ENCODE assay signal across 11 mouse cellular contexts in genomic region chr14:52012553-52012952, GRCm38 (mm10). TPM values are rescaled to one million over a fixed set of nuclear protein-coding genes. Genes with fewer than 3 reads are reported as not detected.
DNase-seq lines count a peak whose midpoint lies in the region; ATAC-seq lines count a peak whose summit lies in the region.
"Had no signal": no experiment of that assay in that cellular context is flagged by ENCODE, and none has a peak within 500 bp of the region (broad histone marks: within the 10 kb centered on the region; RNA-seq: fewer than 3 reads in every experiment).

No protein-coding gene starts in this region.

- WGBS in kidney, embryonic 15.5 days = 69% methylated on average over 5 of the region's 5 CpGs
- WGBS in embryonic facial prominence, embryonic 13.5 days = 68% methylated on average over 5 of the region's 5 CpGs
- 62% methylated on average over 5 of the region's 5 CpGs for WGBS in hindbrain, embryonic 10.5 days
- 10% methylated on average over 5 of the region's 5 CpGs for WGBS in midbrain, embryonic 14.5 days

- peak overlapping the region; percentile 75 for H3K4me2 ChIP-seq in kidney, embryonic 15.5 days
- peak overlapping the region; percentile 64; the same call in 1 of the 2 replicates for H3K4me2 ChIP-seq in embryonic facial prominence, embryonic 13.5 days
- peak overlapping the region; percentile 69 for H3K4me2 ChIP-seq in midbrain, embryonic 14.5 days (ENCODE audit: low read length)

- 0 out of 2 replicates have a peak overlapping the region, but pooled peaks have one; percentile 8 for H3K9ac ChIP-seq in kidney, embryonic 15.5 days
- no peak overlapping the region for H3K9ac ChIP-seq in embryonic facial prominence, embryonic 13.5 days
- H3K9ac ChIP-seq in midbrain, embryonic 14.5 days (replicated peaks; ENCODE audit: low read length) = peak overlapping the region; percentile 94

- H3K4me1 ChIP-seq in kidney, embryonic 15.5 days = peaks cover 82% of the 10 kb centered on the region
- H3K4me1 ChIP-seq in embryonic facial prominence, embryonic 13.5 days = peaks cover 61% of the 10 kb centered on the region
- H3K4me1 ChIP-seq in hindbrain, embryonic 10.5 days (replicated peaks) = peaks cover 82% of the 10 kb centered on the region
- H3K4me1 ChIP-seq in midbrain, embryonic 14.5 days (ENCODE audit: control insufficient read depth, insufficient read depth, low read length) = peaks cover 69% of the 10 kb centered on the region

- H3K9me3 ChIP-seq in kidney, embryonic 15.5 days (replicated peaks) = no peaks in the 10 kb centered on the region
- no peaks in the 10 kb centered on the region for H3K9me3 ChIP-seq in embryonic facial prominence, embryonic 13.5 days
- H3K9me3 ChIP-seq in hindbrain, embryonic 10.5 days = no peaks in the 10 kb centered on the region
- H3K9me3 ChIP-seq in midbrain, embryonic 14.5 days (ENCODE audit: control insufficient read depth, low read length) = no peaks in the 10 kb centered on the region

- 0 out of 2 replicates have a peak overlapping the region, but pooled peaks have one; percentile 1 for H3K4me3 ChIP-seq in kidney, embryonic 15.5 days (replicated peaks)
- H3K4me3 ChIP-seq in embryonic facial prominence, embryonic 13.5 days = no peak overlapping the region
- peak overlapping the region; percentile 80 for H3K4me3 ChIP-seq in hindbrain, embryonic 10.5 days
- H3K4me3 ChIP-seq in midbrain, embryonic 14.5 days (replicated peaks; ENCODE audit: low read depth, low read length) = peak overlapping the region; percentile 68

- H3K36me3 ChIP-seq in kidney, embryonic 15.5 days = peaks cover 17% of the 10 kb centered on the region
- H3K36me3 ChIP-seq in embryonic facial prominence, embryonic 13.5 days = peaks cover 15% of the 10 kb centered on the region
- peaks cover 18% of the 10 kb centered on the region for H3K36me3 ChIP-seq in hindbrain, embryonic 10.5 days
- H3K36me3 ChIP-seq in midbrain, embryonic 14.5 days (ENCODE audit: control insufficient read depth, insufficient read depth, low read length) = peaks cover 19% of the 10 kb centered on the region

- peak overlapping the region; percentile 96 for H3K27ac ChIP-seq in kidney, embryonic 15.5 days
- H3K27ac ChIP-seq in embryonic facial prominence, embryonic 13.5 days = no peak overlapping the region
- H3K27ac ChIP-seq in hindbrain, embryonic 10.5 days = peak overlapping the region; percentile 100
- peak overlapping the region; percentile 99 for H3K27ac ChIP-seq in midbrain, embryonic 14.5 days (replicated peaks; ENCODE audit: low read depth, low read length)

- H3K27me3 ChIP-seq in kidney, embryonic 15.5 days = no peaks in the 10 kb centered on the region
- H3K27me3 ChIP-seq in embryonic facial prominence, embryonic 13.5 days = no peaks in the 10 kb centered on the region
- no peaks in the 10 kb centered on the region; the same call in 1 of the 2 replicates for H3K27me3 ChIP-seq in hindbrain, embryonic 10.5 days (ENCODE audit: insufficient read depth, poor library complexity, severe bottlenecking)
- no peaks in the 10 kb centered on the region for H3K27me3 ChIP-seq in midbrain, embryonic 14.5 days (ENCODE audit: control insufficient read depth, insufficient read depth, low read length)

- no peak for ATAC-seq in kidney, embryonic 15.5 days (replicated peaks; ENCODE audit: low FRiP score)
- no peak for ATAC-seq in embryonic facial prominence, embryonic 13.5 days (ENCODE audit: insufficient number of reproducible peaks, insufficient read depth, low FRiP score, low TSS enrichment, low read depth)
- no peak for ATAC-seq in midbrain, embryonic 14.5 days (ENCODE audit: low FRiP score, low TSS enrichment)

- no peak for DNase-seq in kidney, postnatal 36 days
- no peak for DNase-seq in hindbrain, embryonic 10.5 days (ENCODE audit: low spot score)
- DNase-seq in midbrain, embryonic 14.5 days = peak; percentile 32
- DNase-seq in thymus, adult 18-20 months = no peak
- no peak for DNase-seq in liver
- no peak for DNase-seq in Muller cell, postnatal 12 days (ENCODE audit: inconsistent ontology term)
- DNase-seq: embryo, embryonic 11 days; lung, postnatal 14 days had no signal

RNA-seq across cellular contexts. Expression of gene Tmem253, which starts 2.9 kb away (rescaled TPM):
- polyA plus RNA-seq in kidney, embryonic 15.5 days (2015; fragmentation: Nextera tagmentation; extraction: Ambion mirVana) = 0.93 and 1.1 TPM in 2 replicates
- polyA plus RNA-seq in embryonic facial prominence, embryonic 13.5 days (2015; fragmentation: Nextera tagmentation; extraction: Ambion mirVana) = 0.44 and 1.1 TPM in 2 replicates
- polyA plus RNA-seq in hindbrain, embryonic 10.5 days (2016; fragmentation: Nextera tagmentation; extraction: Ambion mirVana) = 0.80 and 1.0 TPM in 2 replicates
- polyA plus RNA-seq in midbrain, embryonic 14.5 days (2014; fragmentation: Nextera tagmentation; extraction: Ambion mirVana) = 0.37 and 0.39 TPM in 2 replicates

RNA-seq across cellular contexts. Expression of gene Zfp219, which starts 8.0 kb away (rescaled TPM):
- polyA plus RNA-seq in kidney, embryonic 15.5 days (2015; fragmentation: Nextera tagmentation; extraction: Ambion mirVana) = 38.5 and 43.8 TPM in 2 replicates
- 31.1 and 36.0 TPM in 2 replicates for polyA plus RNA-seq in embryonic facial prominence, embryonic 13.5 days (2015; fragmentation: Nextera tagmentation; extraction: Ambion mirVana)
- 74.3 and 83.6 TPM in 2 replicates for polyA plus RNA-seq in hindbrain, embryonic 10.5 days (2016; fragmentation: Nextera tagmentation; extraction: Ambion mirVana)
- 41.6 and 46.9 TPM in 2 replicates for polyA plus RNA-seq in midbrain, embryonic 14.5 days (2014; fragmentation: Nextera tagmentation; extraction: Ambion mirVana)

RNA-seq across cellular contexts. Expression of gene Arhgef40, which starts 28.0 kb away (rescaled TPM):
- polyA plus RNA-seq in kidney, embryonic 15.5 days (2015; fragmentation: Nextera tagmentation; extraction: Ambion mirVana) = 86.1 and 105 TPM in 2 replicates
- 165 and 167 TPM in 2 replicates for polyA plus RNA-seq in embryonic facial prominence, embryonic 13.5 days (2015; fragmentation: Nextera tagmentation; extraction: Ambion mirVana)
- polyA plus RNA-seq in hindbrain, embryonic 10.5 days (2016; fragmentation: Nextera tagmentation; extraction: Ambion mirVana) = 100 and 106 TPM in 2 replicates
- polyA plus RNA-seq in midbrain, embryonic 14.5 days (2014; fragmentation: Nextera tagmentation; extraction: Ambion mirVana) = 72.8 and 75.8 TPM in 2 replicates

RNA-seq across cellular contexts. Expression of gene Olfr221, which starts 29.7 kb away (rescaled TPM):
- not detected in 2 replicates for polyA plus RNA-seq in kidney, embryonic 15.5 days (2015; fragmentation: Nextera tagmentation; extraction: Ambion mirVana)
- not detected in 2 replicates for polyA plus RNA-seq in embryonic facial prominence, embryonic 13.5 days (2015; fragmentation: Nextera tagmentation; extraction: Ambion mirVana)
- polyA plus RNA-seq in hindbrain, embryonic 10.5 days (2016; fragmentation: Nextera tagmentation; extraction: Ambion mirVana) = not detected in 2 replicates
- polyA plus RNA-seq in midbrain, embryonic 14.5 days (2014; fragmentation: Nextera tagmentation; extraction: Ambion mirVana) = not detected in 2 replicates
- polyA plus RNA-seq: heart, embryonic 14.5 days had no signal
